Mouse (Mus musculus): ENCODE measurements at regions not wholly inside any gene's neighbourhood (a gene's known extent, or its start where the extent isn't known, plus 50 kb on each side); places are given as distances from the start of the nearest gene placed in this dataset.
A peak's percentile ranks its signal among the peaks of the same experiment; 100 is the strongest.
"Not testable (repeated sequence)": the region's sequence is repeated elsewhere in the genome, so short reads cannot be mapped to it uniquely, and the experiment has no call there.

DNA sequence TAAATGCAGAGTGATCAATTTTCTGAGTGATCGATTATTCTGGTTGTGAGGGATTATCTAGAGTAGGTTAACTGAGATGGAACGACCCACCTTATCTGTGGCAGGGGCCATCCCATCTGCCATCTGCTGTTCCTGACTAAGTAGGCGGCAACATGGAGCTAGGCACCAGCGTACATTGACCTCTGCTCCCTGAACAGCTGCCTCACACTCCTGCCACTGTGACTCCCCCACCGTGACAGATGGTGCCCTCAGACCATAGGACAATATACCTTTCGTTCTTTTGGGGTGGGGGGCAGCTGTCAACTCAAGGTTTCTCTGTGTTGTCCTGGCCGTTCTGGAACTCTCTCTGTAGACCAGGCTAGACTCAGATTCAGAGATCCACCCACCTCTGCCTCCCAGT, 262.7 kb downstream of the Prex1 start:
- no peak overlapping the region for H3K9ac ChIP-seq
- no peak overlapping the region for H3K4me3 ChIP-seq (ENCODE audit: low read depth, low read length)
- H3K9me3 ChIP-seq (ENCODE audit: low read length): no peaks in the 10 kb centered on the region
- H3K27ac ChIP-seq (ENCODE audit: low read depth, low read length): no peak overlapping the region
- ATAC-seq (no peak), DNase-seq (no peak)
- no peak for TF ChIP-seq CTCF (IDR thresholded peaks at IDR 0.05; ENCODE audit: low read depth)
- H3K36me3 ChIP-seq (ENCODE audit: insufficient read depth): no peaks in the 10 kb centered on the region
- 76% methylated on average over 7 of the region's 7 CpGs for WGBS
- no peak overlapping the region for H3K4me2 ChIP-seq (ENCODE audit: low read depth)
- peaks cover 15% of the 10 kb centered on the region; the same call in 1 of the 2 replicates for H3K4me1 ChIP-seq (ENCODE audit: insufficient read depth)
- no peaks in the 10 kb centered on the region for H3K27me3 ChIP-seq (ENCODE audit: insufficient read depth, low read length)

DNA sequence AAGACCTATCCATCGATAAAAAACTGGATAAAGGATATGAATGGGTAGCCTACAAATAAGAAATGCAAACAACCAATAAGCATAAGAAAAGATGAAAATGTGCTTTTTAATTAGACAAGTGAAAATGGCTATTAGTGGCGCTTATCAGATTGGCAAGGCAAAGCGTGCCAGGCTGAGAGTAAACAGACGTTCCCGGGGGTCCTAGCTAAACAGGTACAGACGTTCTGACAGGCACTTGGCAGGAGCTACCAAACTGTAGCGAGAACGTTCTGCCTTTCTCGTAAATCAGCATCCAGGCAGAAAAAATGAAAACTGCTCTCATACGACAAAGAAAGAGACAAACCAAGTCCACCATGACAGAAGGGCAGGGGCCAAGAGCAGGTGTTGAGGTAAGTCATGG, 263.3 kb downstream of the Prex1 start:
- Histone ChIP-seq H3K4me3 (ENCODE audit: low read depth, low read length) (no peak overlapping the region), H3K4me1 (ENCODE audit: insufficient read depth) (peaks cover 15% of the 10 kb centered on the region; the same call in 1 of the 2 replicates), H3K9me3 (ENCODE audit: low read length) (no peaks in the 10 kb centered on the region), H3K4me2 (ENCODE audit: low read depth) (no peak overlapping the region), H3K27me3 (ENCODE audit: insufficient read depth, low read length) (no peaks in the 10 kb centered on the region), H3K36me3 (ENCODE audit: insufficient read depth) (no peaks in the 10 kb centered on the region), H3K27ac (ENCODE audit: low read depth, low read length) (no peak overlapping the region), H3K9ac (no peak overlapping the region)
- DNase-seq (peak; percentile 74), ATAC-seq (peak; percentile 44; the same call in 1 of the 2 replicates)
- 18% methylated on average over 10 of the region's 10 CpGs for WGBS
- TF ChIP-seq CTCF (IDR thresholded peaks at IDR 0.05; ENCODE audit: low read depth): no peak

DNA sequence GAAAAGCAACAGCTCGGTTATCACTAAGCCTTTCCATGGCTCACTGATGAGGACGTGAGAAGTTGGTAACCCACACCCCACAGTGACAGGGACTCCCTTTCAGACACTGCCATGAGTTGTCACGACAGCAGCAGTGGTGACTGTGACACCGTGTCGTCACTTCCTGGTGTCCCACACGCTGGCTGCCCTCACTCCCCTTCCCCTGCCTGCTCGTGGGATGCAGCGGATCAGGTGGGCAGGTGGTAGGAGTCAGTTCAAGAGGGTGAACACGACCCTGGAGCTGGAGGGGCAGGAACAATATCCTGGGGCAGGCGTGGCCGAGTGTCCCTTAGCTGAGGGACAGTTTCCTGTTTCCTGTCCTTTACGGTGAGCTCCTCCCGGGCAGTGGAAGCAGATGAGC, 264.9 kb downstream of the Prex1 start:
- H3K4me3 ChIP-seq (ENCODE audit: low read depth, low read length): no peak overlapping the region
- no peaks in the 10 kb centered on the region for H3K9me3 ChIP-seq (ENCODE audit: low read length)
- H3K4me2 ChIP-seq (ENCODE audit: low read depth): no peak overlapping the region
- H3K36me3 ChIP-seq (ENCODE audit: insufficient read depth): no peaks in the 10 kb centered on the region
- H3K9ac ChIP-seq: no peak overlapping the region
- no peaks in the 10 kb centered on the region for H3K27me3 ChIP-seq (ENCODE audit: insufficient read depth, low read length)
- no peak overlapping the region for H3K27ac ChIP-seq (ENCODE audit: low read depth, low read length)
- no peak for DNase-seq
- peaks cover 15% of the 10 kb centered on the region; the same call in 1 of the 2 replicates for H3K4me1 ChIP-seq (ENCODE audit: insufficient read depth)
- 67% methylated on average over 13 of the region's 13 CpGs for WGBS
- TF ChIP-seq CTCF (IDR thresholded peaks at IDR 0.05; ENCODE audit: low read depth): no peak
- no peak for ATAC-seq

DNA sequence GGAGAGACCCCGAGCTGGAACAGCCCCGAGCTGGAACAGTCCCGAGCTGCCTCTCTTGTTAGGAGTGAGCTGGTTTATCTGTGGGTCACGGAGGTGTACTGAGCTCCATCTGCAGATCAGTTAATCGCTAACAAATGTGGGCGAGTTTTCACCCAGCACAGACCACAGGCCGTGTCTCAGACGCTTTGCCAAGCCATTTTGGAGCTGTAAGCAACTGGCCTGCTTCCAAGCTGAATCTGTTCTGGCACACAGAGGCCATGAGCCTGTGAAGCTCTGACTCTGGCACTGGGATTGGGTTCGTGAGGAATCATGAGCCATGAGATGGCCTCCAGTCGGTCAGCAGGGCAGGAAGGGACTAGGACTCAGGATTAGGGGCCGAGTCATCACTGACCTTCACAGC, 265.5 kb downstream of the Prex1 start:
- WGBS: 26% methylated on average over 11 of the region's 11 CpGs
- no peaks in the 10 kb centered on the region for H3K9me3 ChIP-seq (ENCODE audit: low read length)
- DNase-seq: peak; percentile 81
- H3K4me1 ChIP-seq (ENCODE audit: insufficient read depth): peaks cover 15% of the 10 kb centered on the region; the same call in 1 of the 2 replicates
- ATAC-seq: peak; percentile 68
- H3K9ac ChIP-seq: no peak overlapping the region
- H3K4me2 ChIP-seq (ENCODE audit: low read depth): no peak overlapping the region
- H3K27me3 ChIP-seq (ENCODE audit: insufficient read depth, low read length): no peaks in the 10 kb centered on the region
- H3K4me3 ChIP-seq (ENCODE audit: low read depth, low read length): no peak overlapping the region
- no peak for TF ChIP-seq CTCF (IDR thresholded peaks at IDR 0.05; ENCODE audit: low read depth)
- H3K36me3 ChIP-seq (ENCODE audit: insufficient read depth): no peaks in the 10 kb centered on the region
- 0 out of 2 replicates have a peak overlapping the region, but pooled peaks have one; percentile 21 for H3K27ac ChIP-seq (ENCODE audit: low read depth, low read length)

DNA sequence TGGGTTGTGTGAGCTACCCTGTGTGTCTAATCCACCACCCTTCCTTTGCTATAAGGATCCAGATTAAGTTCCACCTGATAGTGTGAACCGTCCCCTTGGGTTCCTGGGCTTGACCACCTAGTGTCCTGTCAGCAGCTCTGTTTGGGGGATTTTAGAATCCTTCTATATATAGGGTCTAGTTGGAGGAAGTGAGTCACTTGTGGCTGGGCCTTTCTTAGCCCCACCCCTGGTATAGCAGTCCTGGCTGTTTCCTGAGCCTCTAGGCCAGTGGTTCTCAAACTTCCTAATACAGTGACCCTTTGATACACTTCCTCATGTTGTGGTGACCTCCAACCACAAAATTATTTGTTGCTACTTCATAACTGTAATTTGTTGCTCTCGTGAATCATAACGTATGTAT, 267.1 kb downstream of the Prex1 start:
- Histone ChIP-seq H3K4me1 (ENCODE audit: insufficient read depth) (peaks cover 15% of the 10 kb centered on the region; the same call in 1 of the 2 replicates), H3K4me2 (ENCODE audit: low read depth) (no peak overlapping the region), H3K27me3 (ENCODE audit: insufficient read depth, low read length) (no peaks in the 10 kb centered on the region), H3K9me3 (ENCODE audit: low read length) (no peaks in the 10 kb centered on the region), H3K27ac (ENCODE audit: low read depth, low read length) (no peak overlapping the region), H3K36me3 (ENCODE audit: insufficient read depth) (no peaks in the 10 kb centered on the region), H3K9ac (no peak overlapping the region), H3K4me3 (ENCODE audit: low read depth, low read length) (no peak overlapping the region)
- 91% methylated on average over 3 of the region's 3 CpGs for WGBS
- DNase-seq: no peak
- TF ChIP-seq CTCF (IDR thresholded peaks at IDR 0.05; ENCODE audit: low read depth): no peak
- no peak for ATAC-seq

DNA sequence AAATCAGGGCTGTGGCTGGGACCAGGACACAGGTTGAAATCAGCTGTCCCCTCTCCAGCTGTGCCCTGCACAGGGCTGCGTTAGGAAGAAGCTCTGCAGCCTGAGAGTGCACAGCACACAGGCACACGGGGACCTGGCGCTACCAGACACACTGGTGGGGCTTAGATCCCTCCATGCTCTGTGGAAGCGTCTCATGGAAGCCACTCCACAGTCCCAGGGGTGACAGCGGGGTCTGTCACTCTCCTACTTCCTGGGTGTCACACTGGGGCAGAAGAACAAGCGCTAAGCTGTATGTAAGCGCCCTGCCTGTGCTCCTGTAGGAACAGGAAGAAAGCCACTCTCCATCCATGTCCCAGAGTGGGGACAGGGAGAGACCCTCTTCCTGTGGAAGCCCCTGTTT, 267.8 kb downstream of the Prex1 start:
- DNase-seq; H3K27ac ChIP-seq (ENCODE audit: low read depth, low read length); H3K4me3 ChIP-seq (ENCODE audit: low read depth, low read length); H3K4me2 ChIP-seq (ENCODE audit: low read depth); H3K27me3 ChIP-seq (ENCODE audit: insufficient read depth, low read length); H3K36me3 ChIP-seq (ENCODE audit: insufficient read depth); H3K9ac ChIP-seq; ATAC-seq; H3K9me3 ChIP-seq (ENCODE audit: low read length): not testable (repeated sequence)
- H3K4me1 ChIP-seq (ENCODE audit: insufficient read depth): peaks cover 12% of the 10 kb centered on the region; the same call in 1 of the 2 replicates
- 65% methylated on average over 7 of the region's 7 CpGs for WGBS

DNA sequence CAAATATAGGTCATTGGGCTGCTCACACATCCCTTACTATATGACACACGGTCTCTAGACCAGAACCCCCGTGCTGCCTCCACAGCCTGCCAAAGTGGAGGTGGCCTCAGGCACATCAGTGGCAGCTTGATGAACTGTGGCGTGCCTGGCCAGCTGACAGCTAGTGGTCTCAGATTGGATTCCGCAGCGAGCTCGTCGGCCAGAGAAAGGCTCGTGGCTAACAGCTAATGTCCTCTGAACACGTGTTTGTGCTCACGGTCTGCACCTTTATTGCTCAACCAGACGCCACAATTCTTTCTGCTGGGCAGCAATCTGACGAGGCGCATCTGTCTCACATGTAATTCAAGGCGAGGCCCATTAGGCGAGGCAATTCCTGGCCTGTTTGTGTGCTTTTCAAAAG, 270.6 kb downstream of the Prex1 start:
- Histone ChIP-seq H3K4me2 (ENCODE audit: low read depth) (no peak overlapping the region), H3K36me3 (ENCODE audit: insufficient read depth) (no peaks in the 10 kb centered on the region), H3K4me3 (ENCODE audit: low read depth, low read length) (no peak overlapping the region), H3K9me3 (ENCODE audit: low read length) (no peaks in the 10 kb centered on the region), H3K9ac (no peak overlapping the region), H3K27me3 (ENCODE audit: insufficient read depth, low read length) (no peaks in the 10 kb centered on the region), H3K4me1 (ENCODE audit: insufficient read depth) (0 out of 2 replicates have a peak, but pooled peaks cover 5% of the 10 kb centered on the region), H3K27ac (ENCODE audit: low read depth, low read length) (no peak overlapping the region)
- no peak for TF ChIP-seq CTCF (IDR thresholded peaks at IDR 0.05; ENCODE audit: low read depth)
- ATAC-seq: no peak
- 23% methylated on average over 15 of the region's 15 CpGs for WGBS
- no peak for DNase-seq

Measured in forebrain, postnatal 0 days (tissue).